Mouse (Mus musculus) stomach, embryonic 14.5 days (tissue): ENCODE measurements at regions not wholly inside any gene's neighbourhood (a gene's known extent, or its start where the extent isn't known, plus 50 kb on each side); places are given as distances from the start of the nearest gene placed in this dataset.

Experiments
- ATAC-seq: fragments of 200-750 bp; cut with Nextera tagmentation; 2 replicates; pipeline ENCODE4 v1.8.0; 2017; ENCODE audit warnings: low read depth, moderate TSS enrichment; ENCODE audit not compliant: insufficient number of reproducible peaks, insufficient read depth, low FRiP score
- H3K27ac ChIP-seq: fragments of 300-500 bp; sonication (generic); 2 replicates; pipeline ENCODE4 v1.5.1; 2014; ENCODE audit warnings: mild to moderate bottlenecking, low read length, moderate library complexity, mixed read lengths
- H3K27me3 ChIP-seq: fragments of 300-500 bp; sonication (generic); 2 replicates; pipeline ENCODE4 v1.6.1; 2014; ENCODE audit warnings: low read length, control low read depth, mixed read lengths; ENCODE audit not compliant: control insufficient read depth, insufficient read depth
- H3K36me3 ChIP-seq: fragments of 300-500 bp; sonication (generic); 2 replicates; pipeline ENCODE4 v1.6.1; 2014; ENCODE audit warnings: mild to moderate bottlenecking, control low read depth, low read length, moderate library complexity, mixed read lengths; ENCODE audit not compliant: control insufficient read depth, insufficient read depth
- H3K4me1 ChIP-seq: fragments of 300-500 bp; sonication (generic); 2 replicates; pipeline ENCODE4 v1.6.1; 2014; ENCODE audit warnings: low read length, control low read depth, mixed read lengths; ENCODE audit not compliant: control insufficient read depth, insufficient read depth
- H3K4me2 ChIP-seq: fragments of 300-500 bp; sonication (generic); replicated peaks from 2 replicates; pipeline ENCODE4 v1.6.1; 2014; ENCODE audit warnings: low read depth, low read length, control low read depth
- H3K4me3 ChIP-seq: fragments of 300-500 bp; sonication (generic); 2 replicates; pipeline ENCODE4 v1.5.1; 2014; ENCODE audit warnings: low read depth, low read length, control low read depth
- H3K9ac ChIP-seq: fragments of 300-500 bp; sonication (generic); replicated peaks from 2 replicates; pipeline ENCODE4 v1.6.1; 2014; ENCODE audit warnings: low read depth, mild to moderate bottlenecking, control low read depth, low read length, moderate library complexity, mixed read lengths
- H3K9me3 ChIP-seq: fragments of 300-500 bp; sonication (generic); 2 replicates; pipeline ENCODE4 v1.6.1; 2016; ENCODE audit warnings: low read depth, low read length, control low read depth; ENCODE audit not compliant: control insufficient read depth
- WGBS: fragments of 180-500 bp; shearing (Covaris S2); extraction: QIAGEN DNeasy Blood & Tissue Kit; methylation state at CpG from one replicate; pipeline ENCODE4 v1.1.7; 2014; 5-methylcytosine and 5-hydroxymethylcytosine counted together

DNA sequence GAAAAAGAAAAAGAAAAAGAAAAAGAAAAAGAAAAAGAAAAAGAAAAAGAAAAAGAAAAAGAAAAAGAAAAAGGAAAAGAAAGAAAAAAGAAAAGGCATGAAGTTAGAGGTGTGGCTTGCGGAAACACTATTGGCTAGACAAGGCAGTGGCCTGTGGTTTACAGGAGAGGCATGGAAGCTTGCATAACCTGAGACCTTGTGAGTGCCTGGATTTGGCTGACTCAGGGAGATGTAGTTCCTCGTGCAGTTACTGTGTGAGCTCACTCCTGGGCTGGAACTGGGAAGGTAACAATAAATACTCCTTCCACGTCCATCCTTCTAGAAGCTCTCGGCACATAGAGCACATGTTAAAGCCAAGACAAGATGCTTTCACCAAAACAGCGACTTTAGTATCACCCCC lies 64.9 kb upstream of the Plcz1 start:
- no peaks in the 10 kb centered on the region for H3K9me3 ChIP-seq
- no peak overlapping the region for H3K9ac ChIP-seq
- no peak overlapping the region for H3K4me2 ChIP-seq
- no peaks in the 10 kb centered on the region for H3K27me3 ChIP-seq
- H3K4me1 ChIP-seq = peaks cover 5% of the 10 kb centered on the region; the same call in 1 of the 2 replicates
- ATAC-seq = no peak
- no peak overlapping the region for H3K27ac ChIP-seq
- no peaks in the 10 kb centered on the region for H3K36me3 ChIP-seq
- no peak overlapping the region for H3K4me3 ChIP-seq
- 75% methylated on average over 5 of the region's 5 CpGs for WGBS

DNA sequence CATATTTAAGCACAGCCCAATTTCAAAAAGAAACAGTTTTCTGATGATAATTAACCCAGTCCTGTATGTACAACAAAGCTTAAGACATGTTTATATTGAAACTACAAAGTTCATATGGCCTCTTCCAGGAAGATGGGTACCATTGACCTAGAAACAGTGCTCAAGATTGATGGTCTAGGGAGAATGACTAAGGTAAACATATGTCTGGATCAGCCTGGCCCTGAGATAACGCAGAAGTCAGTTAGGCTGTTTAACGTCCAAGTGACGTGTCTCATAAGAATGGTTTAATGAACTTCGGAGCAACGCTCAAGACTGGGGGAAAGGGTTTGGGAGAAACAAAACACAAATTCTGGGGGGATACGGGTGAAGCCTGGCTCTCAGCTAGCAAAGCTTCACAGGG lies 60.8 kb upstream of the Plcz1 start:
- ATAC-seq = peak; percentile 59; the same call in 1 of the 2 replicates
- H3K9ac ChIP-seq = no peak overlapping the region
- H3K27me3 ChIP-seq = no peaks in the 10 kb centered on the region
- H3K4me1 ChIP-seq = peaks cover 2% of the 10 kb centered on the region; the same call in 1 of the 2 replicates
- no peaks in the 10 kb centered on the region for H3K9me3 ChIP-seq
- no peaks in the 10 kb centered on the region for H3K36me3 ChIP-seq
- no peak overlapping the region for H3K4me3 ChIP-seq
- H3K4me2 ChIP-seq = no peak overlapping the region
- 19% methylated on average over 6 of the region's 6 CpGs for WGBS
- peak overlapping the region; percentile 39; the same call in 1 of the 2 replicates for H3K27ac ChIP-seq

DNA sequence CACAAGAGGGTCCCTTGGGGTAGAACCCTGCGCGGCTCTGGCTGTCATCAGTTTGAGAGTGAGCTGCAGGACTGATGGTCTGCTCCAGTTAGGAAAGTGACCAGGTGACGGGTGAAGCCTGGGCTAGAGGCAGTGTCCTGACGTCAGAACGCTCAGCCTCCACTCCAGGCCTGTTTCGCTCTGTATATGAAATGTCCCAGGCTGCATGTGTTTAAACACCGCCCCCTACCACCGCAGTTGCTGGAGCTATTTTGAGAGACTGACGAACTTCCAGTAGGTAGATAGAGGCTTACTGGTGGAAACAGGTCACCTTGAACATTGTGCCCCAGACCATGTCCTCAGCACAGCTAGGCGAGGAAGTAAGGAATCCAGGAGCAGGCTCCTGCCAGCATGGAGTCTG lies 54.2 kb upstream of the Plcz1 start:
- ATAC-seq = no peak
- H3K4me3 ChIP-seq = no peak overlapping the region
- H3K9me3 ChIP-seq = no peaks in the 10 kb centered on the region
- WGBS = 69% methylated on average over 10 of the region's 10 CpGs
- H3K4me2 ChIP-seq = no peak overlapping the region
- H3K4me1 ChIP-seq = no peaks in the 10 kb centered on the region
- no peaks in the 10 kb centered on the region for H3K36me3 ChIP-seq
- no peaks in the 10 kb centered on the region for H3K27me3 ChIP-seq
- no peak overlapping the region for H3K9ac ChIP-seq
- H3K27ac ChIP-seq = no peak overlapping the region
